Mouse (Mus musculus) spleen, adult 12 weeks (tissue): ENCODE results near the gene Hgd.

Source experiments
- DNase-seq: peaks from one replicate; pipeline ENCODE4 v3.0.0; 2022; ENCODE audit warnings: low spot score

The Hgd gene

DNA sequence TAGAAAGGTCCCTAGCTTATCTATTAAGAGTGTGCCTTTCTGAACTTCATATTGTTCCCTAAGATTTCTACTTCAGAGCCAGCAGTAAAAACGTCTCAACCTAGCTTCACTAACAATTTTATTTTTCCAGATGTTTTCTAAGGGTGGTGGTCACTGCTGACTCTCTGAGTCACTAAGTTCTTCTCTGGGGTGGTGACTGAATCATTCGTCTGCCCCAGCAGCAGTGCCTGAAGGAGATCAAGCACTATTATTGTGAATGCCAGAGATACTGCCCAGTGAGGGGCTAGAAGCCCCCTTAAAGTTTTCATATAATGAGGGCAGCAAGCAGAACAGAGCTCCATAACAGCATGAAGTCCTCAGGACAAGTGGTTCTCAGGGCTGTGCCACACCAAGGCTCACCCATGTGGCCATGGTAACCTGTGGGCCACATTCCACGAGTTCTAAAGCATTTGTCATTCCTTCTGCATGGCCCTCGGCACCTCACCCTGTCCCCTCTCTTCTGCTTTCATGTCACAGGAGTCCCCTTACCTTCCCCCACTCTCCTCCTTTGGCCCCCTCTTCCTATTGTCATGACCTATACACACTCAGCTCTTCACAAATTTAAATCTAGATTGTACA, 90.8 kb downstream of the Hgd start:
- DNase-seq, result no peak

DNA sequence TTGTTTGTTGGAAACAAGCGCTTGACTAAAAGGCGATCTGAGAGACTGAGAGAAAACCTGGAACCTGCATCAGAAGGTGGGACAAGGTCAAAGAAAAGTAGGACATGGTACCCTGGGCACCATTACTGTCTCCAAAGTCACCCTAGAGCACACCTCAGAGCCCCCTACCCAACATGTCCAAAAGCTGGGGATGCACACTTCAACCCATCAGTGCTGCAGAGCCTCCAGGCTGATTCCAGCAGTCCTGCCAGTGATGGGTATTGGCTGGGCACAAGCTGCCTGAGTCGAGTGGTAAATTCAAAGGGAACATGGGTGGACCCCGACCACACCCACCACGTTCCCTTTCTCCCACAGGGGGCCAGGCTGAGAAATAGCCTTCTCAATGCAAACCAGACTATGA, 95.4 kb downstream of the Hgd start:
- no peak for DNase-seq

DNA sequence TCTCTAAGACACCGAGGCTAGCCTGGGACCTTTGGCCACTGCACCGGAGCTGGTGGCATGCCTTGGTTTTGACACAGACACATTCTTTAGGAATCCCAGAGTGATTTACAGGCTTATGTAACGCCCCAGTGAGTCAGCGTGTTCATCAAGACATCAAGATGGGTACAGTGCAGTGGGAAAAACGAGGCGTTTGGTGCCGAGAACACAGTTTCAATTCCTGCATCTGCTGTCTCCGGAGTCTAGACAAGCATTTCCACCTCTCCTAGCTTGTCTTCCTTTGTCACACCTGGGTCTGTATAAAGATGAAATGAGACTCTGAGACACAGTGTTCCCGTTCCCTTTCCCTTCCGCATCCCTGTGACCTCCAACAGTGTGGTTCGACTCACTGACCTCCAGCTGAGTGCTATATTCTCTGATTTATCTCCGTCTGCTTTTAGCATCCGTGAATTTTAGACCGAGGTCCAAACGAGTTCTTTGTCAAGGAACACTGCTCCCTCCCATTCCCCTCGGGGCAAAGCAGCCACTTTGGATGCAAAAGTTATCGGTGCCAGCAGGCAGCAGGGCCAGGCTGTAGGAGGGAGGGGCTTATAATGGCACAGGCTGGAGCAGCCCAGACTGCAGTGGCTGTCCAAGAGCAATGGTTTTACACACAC, 96.2 kb downstream of the Hgd start:
- no peak for DNase-seq

DNA sequence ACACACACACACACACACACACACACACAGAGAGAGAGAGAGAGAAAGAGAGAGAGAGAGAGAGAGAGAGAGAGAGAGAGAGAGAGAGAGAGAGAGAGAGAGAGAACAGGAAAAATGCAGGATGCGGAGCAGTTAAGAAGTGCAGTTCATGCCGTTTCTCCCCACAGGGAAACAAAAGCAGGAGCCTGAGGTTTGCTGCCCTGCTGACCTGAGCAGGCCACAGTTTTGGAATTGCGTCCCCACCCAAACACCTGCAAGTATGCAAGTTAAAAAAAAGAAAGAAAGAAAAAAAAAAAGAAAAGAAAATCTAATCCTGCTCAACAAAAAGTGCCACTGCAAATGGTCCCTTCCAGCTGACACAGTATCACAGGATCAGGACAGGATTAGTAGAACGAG, 96.7 kb downstream of the Hgd start:
- no peak for DNase-seq

DNA sequence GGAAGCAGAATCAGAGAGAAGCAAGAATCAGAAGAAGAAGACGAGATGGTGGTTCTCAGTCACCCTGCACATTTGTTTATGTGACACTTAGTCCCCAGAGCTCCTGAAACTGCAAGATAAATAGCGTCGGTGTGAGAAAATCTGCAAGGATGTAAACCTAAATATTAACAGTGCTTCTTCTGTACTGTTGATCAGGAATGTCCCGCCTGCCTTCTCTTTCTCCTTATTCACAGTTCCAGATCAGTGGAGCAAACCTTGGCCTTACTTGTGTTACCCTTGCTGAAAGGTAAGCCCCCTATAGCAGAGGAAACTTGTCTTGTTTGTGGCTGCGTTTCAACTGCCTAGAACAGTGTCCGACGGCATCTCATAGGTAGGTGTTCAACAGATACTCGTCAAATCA, 97.6 kb downstream of the Hgd start:
- DNase-seq, result no peak

DNA sequence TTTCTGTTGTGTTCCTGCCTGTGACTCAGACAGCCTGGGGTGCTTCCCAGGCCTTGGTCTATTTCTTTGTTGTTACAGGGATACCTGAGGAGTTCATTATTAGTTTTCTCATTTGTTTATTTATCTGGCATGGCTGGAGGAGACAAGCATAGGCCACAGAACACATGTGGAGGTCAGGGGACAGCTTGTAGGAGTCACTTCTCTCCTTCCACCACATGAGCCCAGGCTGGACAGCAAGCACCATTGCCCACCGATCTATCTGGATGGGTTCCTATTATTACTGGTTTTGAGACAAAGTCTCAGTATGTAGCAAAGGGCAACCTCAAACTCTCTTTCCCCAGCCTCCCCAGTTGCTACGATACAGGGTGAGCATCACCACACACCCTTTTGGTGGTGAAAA, 100.3 kb downstream of the Hgd start:
- no peak for DNase-seq

DNA sequence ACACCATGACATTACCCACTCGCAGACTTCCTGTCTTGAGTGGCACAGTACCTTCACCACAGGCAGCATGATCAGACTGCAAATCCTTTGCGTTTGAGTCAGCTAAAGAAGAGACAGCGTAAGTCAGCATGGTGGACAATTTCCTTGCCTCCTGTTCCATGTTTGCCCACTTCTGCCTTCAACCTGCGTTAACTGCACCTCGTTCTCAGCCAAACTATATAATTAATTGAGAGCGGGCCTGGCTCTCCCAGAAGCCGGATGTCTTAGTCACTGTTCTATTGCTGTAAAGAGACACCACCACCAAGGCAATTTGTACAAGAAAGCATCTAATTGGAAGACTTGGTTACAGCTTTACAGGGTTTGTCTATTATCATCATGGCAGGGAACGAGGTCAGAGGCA, 100.9 kb downstream of the Hgd start:
- DNase-seq, result no peak
